8 mouse cellular contexts compared by ENCODE assay signal in the genomic region with DNA sequence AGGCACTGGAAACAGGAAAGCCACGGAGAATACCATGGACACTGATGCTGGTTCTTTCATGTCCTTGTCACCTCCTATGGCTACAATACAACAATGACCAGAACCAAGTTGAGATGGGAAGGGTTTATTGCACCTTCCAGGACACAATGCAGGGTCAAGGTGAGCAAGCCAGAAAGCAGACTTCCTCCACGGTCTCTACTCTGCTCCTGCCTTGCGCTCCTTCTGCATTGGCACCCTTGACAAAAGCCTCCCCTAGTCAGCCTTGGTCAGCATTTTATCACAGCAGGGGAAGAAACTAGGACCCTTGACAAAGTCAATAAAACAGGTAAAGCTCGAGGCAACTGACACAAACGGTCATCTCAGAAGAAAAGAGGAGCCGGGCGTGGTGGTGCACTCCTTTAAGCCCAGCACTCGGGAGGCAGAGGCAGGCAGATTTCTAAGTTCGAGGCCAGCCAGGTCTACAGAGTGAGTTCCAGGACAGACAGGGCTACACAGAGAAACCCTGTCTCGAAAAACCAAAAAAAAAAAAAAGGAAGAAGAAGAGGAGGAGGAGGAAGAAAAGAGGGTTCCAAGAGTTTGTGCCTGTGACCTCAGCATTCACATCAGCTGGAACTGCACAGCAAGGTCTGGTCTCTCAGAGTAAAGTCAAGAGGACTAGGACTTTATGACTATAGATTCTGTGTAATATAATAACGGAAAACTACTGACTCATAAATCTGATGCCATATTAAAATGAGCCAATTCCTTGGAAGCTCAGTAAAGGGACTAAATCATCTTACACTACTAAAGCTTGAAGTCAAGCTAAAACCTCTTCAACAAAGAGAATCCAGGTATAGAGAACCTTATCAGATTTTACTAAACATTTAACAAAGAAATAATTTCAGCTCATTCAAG. TPM values are rescaled to one million over a fixed set of nuclear protein-coding genes. Genes with fewer than 3 reads are reported as not detected.
A peak's percentile ranks its signal among the peaks of the same experiment; 100 is the strongest.
DNase-seq lines count a peak whose midpoint lies in the region; ATAC-seq and TF ChIP-seq lines count a peak whose summit lies in the region.
"Not testable (repeated sequence)": the region's sequence is repeated elsewhere in the genome, so short reads cannot be mapped to it uniquely, and the experiment has no call there.

No protein-coding gene starts in this region.

- H3K9ac ChIP-seq in hindbrain, embryonic 14.5 days; liver, postnatal 0 days (replicated peaks); neural tube, embryonic 13.5 days: not testable (repeated sequence)

- not testable (repeated sequence) for H3K4me3 ChIP-seq in hindbrain, embryonic 14.5 days (replicated peaks; ENCODE audit: low read length); liver, postnatal 0 days (ENCODE audit: low read depth, low read length); neural tube, embryonic 13.5 days

- H3K4me1 ChIP-seq in hindbrain, embryonic 14.5 days (replicated peaks; ENCODE audit: control insufficient read depth, insufficient read depth, low read length); liver, postnatal 0 days (ENCODE audit: insufficient read depth); neural tube, embryonic 13.5 days (replicated peaks): not testable (repeated sequence)

- not testable (repeated sequence) for H3K27me3 ChIP-seq in hindbrain, embryonic 14.5 days (ENCODE audit: control insufficient read depth, insufficient read depth, low read length); liver, postnatal 0 days (ENCODE audit: insufficient read depth, low read length); neural tube, embryonic 13.5 days

- not testable (repeated sequence) for H3K4me2 ChIP-seq in hindbrain, embryonic 14.5 days (replicated peaks); liver, postnatal 0 days (ENCODE audit: low read depth, low read length); neural tube, embryonic 13.5 days

- peak; percentile 30 for DNase-seq in MN1 (ENCODE audit: low spot score)
- DNase-seq in embryo, embryonic 10 days (ENCODE audit: low spot score), result peak; percentile 16
- peak; percentile 67 for DNase-seq in gastrocnemius, postnatal 14 days
- peak; percentile 29 for DNase-seq in hindbrain, embryonic 14.5 days (ENCODE audit: low spot score)
- DNase-seq in layer of hippocampus, postnatal 10 days (ENCODE audit: low spot score in 2 of 2), result peak; percentile 60 to 71
- peak; percentile 54 for DNase-seq in liver, postnatal 0 days
- DNase-seq in thymus, adult 18-20 months, result peak; percentile 49 to 72

- WGBS in hindbrain, embryonic 14.5 days, result 85% methylated on average over 11 of the region's 11 CpGs
- WGBS in liver, postnatal 0 days (ENCODE audit: insufficient replicate concordance), result 74% methylated on average over 11 of the region's 11 CpGs
- 86% methylated on average over 11 of the region's 11 CpGs for WGBS in neural tube, embryonic 13.5 days

- not testable (repeated sequence) for TF ChIP-seq CTCF in liver, postnatal 0 days (IDR thresholded peaks at IDR 0.05; ENCODE audit: low read depth)

- H3K36me3 ChIP-seq in hindbrain, embryonic 14.5 days (replicated peaks; ENCODE audit: control insufficient read depth, insufficient read depth); liver, postnatal 0 days (replicated peaks; ENCODE audit: insufficient read depth, low read length); neural tube, embryonic 13.5 days: not testable (repeated sequence)

- intact Hi-C loops in gastrocnemius, postnatal 14 days (cut with DNase I; ENCODE audit: low total_unique reads), result loop anchor here (2.0 kb wide), 1 partner anchor 21 kb away; no protein-coding TSS in a partner anchor

- peak; percentile 58 for ATAC-seq in hindbrain, embryonic 14.5 days (ENCODE audit: low FRiP score)
- peak; percentile 28 for ATAC-seq in liver, postnatal 0 days
- ATAC-seq in neural tube, embryonic 13.5 days (ENCODE audit: low read depth), result peak; percentile 57

- TF ChIP-seq EP300 in liver, postnatal 0 days (IDR thresholded peaks at IDR 0.05; ENCODE audit: low read depth), result not testable (repeated sequence)

- not testable (repeated sequence) for H3K9me3 ChIP-seq in hindbrain, embryonic 14.5 days (ENCODE audit: control insufficient read depth, low read length); liver, postnatal 0 days (ENCODE audit: low read length)
- peaks cover 15% of the 10 kb centered on the region for H3K9me3 ChIP-seq in neural tube, embryonic 13.5 days

- not testable (repeated sequence) for H3K27ac ChIP-seq in hindbrain, embryonic 14.5 days; liver, postnatal 0 days (ENCODE audit: low read depth); neural tube, embryonic 13.5 days (replicated peaks)

RNA-seq across cellular contexts. Expression of a gene that starts 19.6 kb away (rescaled TPM):
- 10 to 100 TPM in 1 of 2 experiments, 1 to 10 TPM in 1; 9.6 to 10.9 TPM for total RNA-seq in gastrocnemius, postnatal 14 days (2021)
- polyA plus RNA-seq in hindbrain, embryonic 14.5 days (2014; fragmentation: Nextera tagmentation; extraction: Ambion mirVana), result 11.3 and 11.9 TPM in 2 replicates
- total RNA-seq in layer of hippocampus, postnatal 10 days (2021), result 10 to 100 TPM; 50.6 to 81.4 TPM
- 2.3 and 3.1 TPM in 2 replicates for polyA plus RNA-seq in liver, postnatal 0 days (2015; fragmentation: Nextera tagmentation; extraction: Ambion mirVana)
- polyA plus RNA-seq in neural tube, embryonic 13.5 days (2015; fragmentation: Nextera tagmentation; extraction: Ambion mirVana), result 13.5 and 16.4 TPM in 2 replicates

RNA-seq across cellular contexts. Expression of a gene that starts 28.5 kb away (rescaled TPM):
- 10 to 100 TPM; 23.6 to 26.2 TPM for total RNA-seq in gastrocnemius, postnatal 14 days (2021)
- polyA plus RNA-seq in hindbrain, embryonic 14.5 days (2014; fragmentation: Nextera tagmentation; extraction: Ambion mirVana), result 48.7 and 54.0 TPM in 2 replicates
- total RNA-seq in layer of hippocampus, postnatal 10 days (2021), result 10 to 100 TPM; 64.2 to 66.4 TPM
- 12.6 and 14.9 TPM in 2 replicates for polyA plus RNA-seq in liver, postnatal 0 days (2015; fragmentation: Nextera tagmentation; extraction: Ambion mirVana)
- polyA plus RNA-seq in neural tube, embryonic 13.5 days (2015; fragmentation: Nextera tagmentation; extraction: Ambion mirVana), result 52.4 and 53.0 TPM in 2 replicates

Comparison
In these comparisons a context has a peak if more than half of its experiments do, and no peak if none do; other contexts are left out.
1. DNase-seq: peak in every context shown above with its lines; median percentile 67 in gastrocnemius, postnatal 14 days; 66 in layer of hippocampus, postnatal 10 days; 60 in thymus, adult 18-20 months; 54 in liver, postnatal 0 days; 30 in MN1; 29 in hindbrain, embryonic 14.5 days; 16 in embryo, embryonic 10 days.